Mouse (Mus musculus): Measurements from ENCODE around the gene Arpc3.
"Not testable (repeated sequence)": the region's sequence is repeated elsewhere in the genome, so short reads cannot be mapped to it uniquely, and the experiment has no call there.

Gene Arpc3

GRCm38 (mm10) chr5:122439400-122440094, 47.9 kb downstream of the Arpc3 start:
- DNase-seq (ENCODE audit: low spot score in 2 of 2) = peak; percentile 57 to 66

- peak; percentile 68 to 69 for DNase-seq (ENCODE audit: low spot score in 2 of 2)
Measured at GRCm38 (mm10) chr5:122440095-122440630, 48.5 kb downstream of the Arpc3 start.

GRCm38 (mm10) chr5:122444492-122444891, 52.8 kb downstream of the Arpc3 start:
- no peak for DNase-seq (ENCODE audit: low spot score in 2 of 2)

- no peak for DNase-seq (ENCODE audit: low spot score in 2 of 2)
Measured at GRCm38 (mm10) chr5:122445051-122445610, 53.5 kb downstream of the Arpc3 start.

DNA sequence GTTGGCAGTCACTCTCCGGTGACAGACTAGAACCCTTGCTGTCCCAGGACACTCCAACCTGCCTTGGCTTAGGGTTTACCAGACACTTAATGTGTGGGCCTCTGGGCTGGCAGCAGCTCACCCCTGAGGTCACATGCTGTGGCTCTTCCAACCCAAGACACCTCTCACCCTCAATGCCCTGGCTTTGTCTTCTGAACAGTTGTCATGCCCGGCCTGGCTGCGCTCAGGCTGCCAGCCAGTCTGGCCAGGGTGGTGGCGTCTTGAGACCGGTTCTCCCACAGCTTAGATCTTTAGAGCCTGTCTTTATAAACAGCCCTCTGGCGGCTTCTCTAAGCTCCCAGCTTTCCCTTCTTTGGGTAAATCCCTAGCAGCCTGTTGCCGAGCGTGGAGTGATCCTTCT, 56.2 kb downstream of the Arpc3 start:
- DNase-seq (ENCODE audit: low spot score in 2 of 2) = no peak

- no peak for DNase-seq (ENCODE audit: low spot score in 2 of 2)
Measured at GRCm38 (mm10) chr5:122448869-122449268, 57.2 kb downstream of the Arpc3 start.

DNA sequence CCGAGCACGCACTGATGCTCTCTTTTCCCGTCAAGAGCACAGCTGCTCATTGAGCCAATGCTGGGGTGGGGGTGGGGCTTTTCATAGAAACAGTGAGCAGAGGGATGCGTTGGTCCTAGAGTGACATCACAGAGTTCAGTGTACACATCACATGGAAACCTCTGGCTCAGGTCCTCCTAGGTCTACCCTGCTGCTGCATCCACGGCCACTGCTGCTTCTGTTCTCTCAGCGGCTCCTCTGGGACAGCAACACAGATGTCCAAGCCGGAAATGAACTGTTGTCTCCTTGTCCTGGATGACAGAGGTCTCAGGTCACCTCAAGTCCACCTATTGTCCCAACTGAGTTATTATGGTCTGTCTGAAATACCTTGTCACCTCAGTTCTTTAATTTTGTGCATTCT, 58.3 kb downstream of the Arpc3 start:
- no peak for DNase-seq (ENCODE audit: low spot score in 2 of 2)

- DNase-seq (ENCODE audit: low spot score in 2 of 2) = no peak
Measured at GRCm38 (mm10) chr5:122450913-122451317, 59.2 kb downstream of the Arpc3 start.

DNA sequence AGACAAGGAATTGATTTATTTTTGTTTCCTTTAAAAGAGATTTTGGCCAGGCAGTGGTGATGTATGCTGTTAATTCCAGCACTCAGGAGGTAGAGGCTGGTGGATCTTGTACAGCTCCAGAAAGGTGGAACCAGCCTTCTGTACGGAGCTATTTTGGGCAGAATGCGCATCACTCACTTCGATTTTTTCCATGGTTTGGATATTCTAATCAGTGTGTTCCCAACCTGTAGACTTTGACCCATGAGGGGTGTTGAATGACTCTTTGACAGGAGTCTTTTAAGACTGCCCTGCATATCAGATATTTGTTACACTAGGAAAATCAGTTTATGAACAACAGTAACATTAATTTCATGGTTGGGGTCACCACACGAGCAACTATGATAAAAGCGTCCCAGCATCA, 59.6 kb downstream of the Arpc3 start:
- no peak for DNase-seq (ENCODE audit: low spot score in 2 of 2)

DNA sequence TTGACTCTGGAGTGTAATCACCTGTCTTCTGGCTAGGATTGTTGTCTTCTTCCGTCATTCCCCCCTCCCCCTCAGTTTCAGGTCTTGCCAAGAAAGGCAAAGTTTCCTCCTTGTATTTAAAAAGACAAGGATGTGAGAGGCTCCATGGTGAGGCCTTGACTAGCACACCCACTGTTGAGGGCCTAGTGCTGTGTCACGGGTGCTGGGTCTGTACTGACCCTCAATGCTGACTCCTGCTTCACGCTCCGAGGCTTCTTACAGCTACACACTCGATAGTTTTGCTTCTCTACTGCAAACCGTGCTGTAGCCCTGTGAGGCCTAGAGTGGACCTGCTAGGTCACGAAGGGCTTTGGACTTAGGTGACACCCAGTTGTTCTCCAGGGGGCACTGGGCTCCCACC, 60.5 kb downstream of the Arpc3 start:
- DNase-seq (ENCODE audit: low spot score in 2 of 2) = no peak

DNA sequence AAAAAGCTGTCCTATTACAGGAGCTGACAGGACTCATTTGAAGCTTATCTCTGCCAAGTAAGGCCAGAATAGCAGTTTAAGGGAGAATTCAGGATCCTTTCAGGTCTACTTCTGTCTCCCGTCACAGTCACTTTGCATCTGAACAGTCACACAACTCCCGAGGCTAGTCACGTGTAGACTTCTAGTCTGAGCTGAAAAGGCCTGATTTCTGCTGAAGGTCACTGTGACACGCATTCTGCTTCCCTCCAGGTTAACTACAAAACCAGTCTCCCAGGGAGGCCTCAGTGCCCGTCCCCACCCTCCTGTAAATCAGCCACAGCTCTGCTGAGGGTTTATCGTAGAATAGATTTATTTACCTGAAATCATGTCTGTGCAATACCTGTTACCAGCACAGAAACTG, 61.5 kb downstream of the Arpc3 start:
- DNase-seq (ENCODE audit: low spot score in 2 of 2) = no peak

- DNase-seq (ENCODE audit: low spot score in 2 of 2) = no peak
Measured at GRCm38 (mm10) chr5:122454442-122454841, 62.8 kb downstream of the Arpc3 start.

DNA sequence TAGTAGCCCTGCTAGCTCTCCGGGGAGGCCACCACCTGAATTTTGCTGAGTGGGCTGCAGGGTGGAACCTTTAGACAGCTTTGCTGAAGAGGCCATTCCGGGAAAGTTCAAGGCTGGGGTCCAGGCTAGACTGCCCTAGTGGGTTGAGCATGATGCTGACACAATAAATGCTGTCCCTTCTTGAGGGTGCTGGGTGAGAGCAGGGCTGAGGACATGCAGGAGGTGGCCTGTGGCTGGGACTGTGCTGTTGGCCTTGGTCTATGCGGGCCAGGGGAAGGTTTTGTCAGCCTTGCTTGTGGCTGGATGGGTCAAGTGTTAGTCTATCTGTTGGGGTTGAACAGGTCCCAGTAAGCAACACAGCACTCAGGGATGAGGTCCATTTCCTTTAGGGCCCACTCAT, 63.2 kb downstream of the Arpc3 start:
- no peak for DNase-seq (ENCODE audit: low spot score in 2 of 2)

DNA sequence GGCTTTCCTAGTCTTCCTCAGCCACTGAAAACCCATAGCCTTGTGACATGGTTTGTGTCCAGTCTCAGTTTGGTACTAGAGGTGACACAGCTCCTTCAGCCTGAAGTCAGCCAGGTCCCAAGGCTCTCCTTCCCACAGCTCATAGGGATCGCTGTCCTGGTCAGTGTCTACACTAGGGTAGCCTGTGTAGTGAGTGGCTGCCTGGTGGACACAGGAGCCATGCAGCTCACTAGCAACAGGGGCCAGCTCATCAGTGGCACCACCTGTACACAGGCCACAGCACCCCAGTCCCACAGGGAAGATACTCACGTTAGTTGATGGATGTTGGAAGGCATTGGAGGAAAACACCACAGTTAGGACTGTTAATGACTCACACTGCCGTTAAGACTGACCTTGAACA, 63.9 kb downstream of the Arpc3 start:
- DNase-seq (ENCODE audit: low spot score in 2 of 2) = no peak

- not testable (repeated sequence) for DNase-seq (ENCODE audit: low spot score in 2 of 2)
Measured at GRCm38 (mm10) chr5:122457054-122457453, 65.4 kb downstream of the Arpc3 start.

- DNase-seq (ENCODE audit: low spot score in 2 of 2) = no peak
Measured at GRCm38 (mm10) chr5:122458066-122458465, 66.4 kb downstream of the Arpc3 start.

- no peak for DNase-seq (ENCODE audit: low spot score in 2 of 2)
Measured at GRCm38 (mm10) chr5:122459335-122459734, 67.7 kb downstream of the Arpc3 start.

DNA sequence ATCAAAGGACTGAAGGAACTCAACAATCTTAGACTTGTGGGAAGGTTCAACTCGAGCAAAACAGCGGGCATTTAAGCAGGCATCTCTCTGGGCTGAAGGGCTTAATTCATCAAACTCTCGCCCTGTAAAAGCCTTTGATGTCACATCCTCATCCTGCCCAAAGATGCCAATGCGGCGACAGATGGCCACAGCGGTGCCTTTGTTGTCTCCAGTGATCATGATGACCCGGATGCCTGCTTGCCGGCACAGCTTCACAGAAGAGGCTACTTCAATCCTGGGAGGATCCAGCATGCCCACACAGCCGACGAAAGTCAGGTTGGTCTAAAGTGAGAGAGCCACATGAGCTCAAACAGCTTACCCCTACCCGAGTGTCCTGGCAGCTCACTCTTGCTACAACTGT, 69.0 kb downstream of the Arpc3 start:
- no peak for DNase-seq (ENCODE audit: low spot score in 2 of 2)

DNA sequence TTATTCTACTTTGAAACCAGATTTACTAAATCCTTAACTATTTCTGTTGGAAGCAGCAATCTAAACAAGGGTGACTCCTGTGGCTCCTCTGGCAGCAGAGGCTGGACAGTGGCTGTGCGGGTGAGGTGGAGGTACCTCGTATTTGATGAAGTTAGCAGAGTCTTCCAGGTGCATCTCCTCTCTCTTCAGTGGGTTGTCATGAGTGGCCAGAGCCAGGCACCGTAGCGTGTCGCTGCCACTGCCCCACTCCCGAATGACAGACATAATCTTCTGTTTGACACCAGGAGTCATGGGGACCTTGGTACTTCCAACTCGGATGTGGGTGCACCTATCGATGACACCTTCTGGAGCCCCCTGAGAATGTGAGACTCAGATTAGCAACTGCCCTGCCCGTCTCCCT, 69.8 kb downstream of the Arpc3 start:
- DNase-seq (ENCODE audit: low spot score in 2 of 2) = no peak

Data from heart, adult 9 months (tissue).